Mouse (Mus musculus) limb, embryonic 11.5 days (tissue): Measurements from ENCODE around the gene Ffar1. TPM values are rescaled to one million over a fixed set of nuclear protein-coding genes. Genes with fewer than 3 reads are reported as not detected.

Experiments
- ATAC-seq: fragments of 200-750 bp; cut with Nextera tagmentation; 2 replicates; pipeline ENCODE4 v1.8.0; 2017; ENCODE audit warnings: low read depth; ENCODE audit not compliant: insufficient number of reproducible peaks, low FRiP score, low TSS enrichment
- DNase-seq: peaks from one replicate; pipeline ENCODE4 v3.0.0-alpha.2; 2015; ENCODE audit warnings: low spot score
- H3K27ac ChIP-seq: fragments of 300-500 bp; sonication (generic); replicated peaks from 2 replicates; pipeline ENCODE4 v1.5.1; 2014; ENCODE audit warnings: low read depth, mild to moderate bottlenecking, low read length
- H3K27me3 ChIP-seq: fragments of 300-500 bp; sonication (generic); 2 replicates; pipeline ENCODE4 v1.6.1; 2014; ENCODE audit warnings: mild to moderate bottlenecking, low read length, mixed read lengths; ENCODE audit not compliant: control insufficient read depth, insufficient read depth
- H3K36me3 ChIP-seq: fragments of 300-500 bp; sonication (generic); 2 replicates; pipeline ENCODE4 v1.6.1; 2014; ENCODE audit warnings: mild to moderate bottlenecking, low read length, moderate library complexity, mixed read lengths; ENCODE audit not compliant: control insufficient read depth, insufficient read depth
- H3K4me1 ChIP-seq: fragments of 300-500 bp; sonication (generic); 2 replicates; pipeline ENCODE4 v1.6.1; 2014; ENCODE audit warnings: low read length, mixed read lengths; ENCODE audit not compliant: control insufficient read depth, insufficient read depth
- H3K4me2 ChIP-seq: fragments of 300-500 bp; sonication (generic); 2 replicates; pipeline ENCODE4 v1.6.1; 2014; ENCODE audit warnings: low read depth, mild to moderate bottlenecking, moderate library complexity; ENCODE audit not compliant: severe bottlenecking
- H3K4me3 ChIP-seq: fragments of 300-500 bp; sonication (generic); 2 replicates; pipeline ENCODE4 v1.5.1; 2014; ENCODE audit warnings: low read depth, low read length
- H3K9ac ChIP-seq: fragments of 300-500 bp; sonication (generic); 2 replicates; pipeline ENCODE4 v1.6.1; 2014; ENCODE audit warnings: mild to moderate bottlenecking, low read length
- H3K9me3 ChIP-seq: fragments of 300-500 bp; sonication (generic); 2 replicates; pipeline ENCODE4 v1.6.1; 2016; ENCODE audit warnings: low read length; ENCODE audit not compliant: control insufficient read depth
- WGBS: fragments of 180-500 bp; shearing (Covaris S2); extraction: QIAGEN DNeasy Blood & Tissue Kit; methylation state at CpG from one replicate; pipeline ENCODE4 v1.1.7; 2014; 5-methylcytosine and 5-hydroxymethylcytosine counted together
- polyA plus RNA-seq: library from polyadenylated mRNA; unstranded; fragments of >200 nt; fragmentation: Nextera tagmentation; extraction: Ambion mirVana; gene quantifications from 2 replicates; pipeline ENCODE4 v1.2.1, GENCODE M21; 2014

Ffar1 gene
- polyA plus RNA-seq = not detected in 2 replicates

GRCm38 (mm10) chr7:30861464-30861863 is at the start of gene Ffar1:
Gene Ffar1 (minus strand): TSS chr7:30861564.
- no peaks in the 10 kb centered on the region for H3K36me3 ChIP-seq

DNA sequence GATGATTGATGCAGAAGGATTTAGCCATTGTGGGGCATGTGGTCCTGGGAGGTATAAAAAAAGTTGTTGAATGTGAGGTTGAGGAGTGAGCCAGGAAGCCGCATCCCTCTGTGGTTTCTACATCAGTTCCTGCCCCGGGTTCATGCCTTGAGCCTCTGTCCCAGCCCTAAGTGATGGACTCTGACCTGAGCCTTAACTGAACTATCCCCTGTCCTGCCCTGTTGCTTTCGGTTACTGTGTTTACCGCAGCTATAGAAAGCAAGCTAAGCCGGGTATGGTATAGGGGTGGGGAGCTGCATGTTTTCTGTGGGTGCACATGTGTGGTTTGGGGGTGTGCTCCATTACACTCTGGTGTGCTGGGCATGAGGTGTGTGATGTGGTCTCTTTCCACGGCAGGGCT is 48.4 kb upstream of the Ffar1 start:
- Histone ChIP-seq H3K36me3 (no peaks in the 10 kb centered on the region), H3K9ac (no peak overlapping the region), H3K27me3 (no peaks in the 10 kb centered on the region), H3K4me3 (no peak overlapping the region), H3K27ac (no peak overlapping the region), H3K9me3 (no peaks in the 10 kb centered on the region), H3K4me1 (0 out of 2 replicates have a peak, but pooled peaks cover 3% of the 10 kb centered on the region), H3K4me2 (no peak overlapping the region)
- 74% methylated on average over 6 of the region's 6 CpGs for WGBS
- DNase-seq (no peak), ATAC-seq (no peak)

More at GRCm38 (mm10) chr7:30861464-30861863, at the start of gene Ffar1:
- WGBS = 86% methylated on average over 12 of the region's 12 CpGs
- Histone ChIP-seq H3K27ac (no peak within 1 kb of the TSS), H3K4me3 (no peak within 1 kb of the TSS), H3K4me2 (no peak within 1 kb of the TSS), H3K9me3 (no peaks in the 10 kb centered on the region), H3K9ac (no peak within 1 kb of the TSS), H3K4me1 (no peaks in the 10 kb centered on the region), H3K27me3 (no peaks in the 10 kb centered on the region)
- DNase-seq = no peak
- no peak for ATAC-seq

DNA sequence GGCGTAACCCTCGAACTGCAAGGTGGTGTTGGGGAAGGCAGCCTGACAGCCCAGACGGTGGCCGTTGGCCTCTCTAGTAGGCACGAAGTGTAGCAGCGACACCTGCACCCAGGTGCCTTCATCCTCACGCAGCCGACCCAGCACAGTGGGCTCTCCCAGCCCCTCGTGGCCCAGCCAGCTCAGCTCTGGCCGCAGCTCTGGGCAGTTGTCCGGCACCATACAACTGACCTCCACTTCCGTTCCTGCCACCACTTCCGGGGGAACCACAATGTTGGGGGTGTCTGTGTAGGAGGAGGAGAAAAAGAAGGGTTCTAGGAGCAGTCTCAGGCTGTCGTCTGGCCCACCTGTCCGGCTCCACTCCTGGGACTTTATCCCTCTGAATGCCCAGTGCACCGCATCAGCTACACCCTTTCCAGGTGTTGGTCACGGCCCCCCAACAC is 47.6 kb upstream of the Ffar1 start:
- peak; percentile 33; the same call in 1 of the 2 replicates for ATAC-seq
- H3K9ac ChIP-seq = no peak overlapping the region

GRCm38 (mm10) chr7:30908277-30908991 is 47.1 kb upstream of the Ffar1 start:
- no peak overlapping the region for H3K27ac ChIP-seq
- H3K9me3 ChIP-seq = no peaks in the 10 kb centered on the region
- peak overlapping the region; percentile 47 for H3K4me2 ChIP-seq
- H3K4me3 ChIP-seq = peak overlapping the region; percentile 23
- no peaks in the 10 kb centered on the region for H3K27me3 ChIP-seq
- ATAC-seq (peak; percentile 79), DNase-seq (peak; percentile 76)
- 3% methylated on average over 24 of the region's 26 CpGs for WGBS
- H3K36me3 ChIP-seq = no peaks in the 10 kb centered on the region
- H3K9ac ChIP-seq = no peak overlapping the region
- H3K4me1 ChIP-seq = 0 out of 2 replicates have a peak, but pooled peaks cover 3% of the 10 kb centered on the region

More for the DNA sequence above, 47.6 kb upstream of the Ffar1 start:
- H3K4me2 ChIP-seq = peak overlapping the region; percentile 47
- H3K4me1 ChIP-seq = 0 out of 2 replicates have a peak, but pooled peaks cover 3% of the 10 kb centered on the region
- no peaks in the 10 kb centered on the region for H3K27me3 ChIP-seq
- DNase-seq = no peak
- no peaks in the 10 kb centered on the region for H3K36me3 ChIP-seq
- H3K4me3 ChIP-seq = no peak overlapping the region
- no peak overlapping the region for H3K27ac ChIP-seq
- no peaks in the 10 kb centered on the region for H3K9me3 ChIP-seq
- WGBS = 30% methylated on average over 17 of the region's 17 CpGs

- Histone ChIP-seq H3K27me3 (no peaks in the 10 kb centered on the region), H3K4me1 (0 out of 2 replicates have a peak, but pooled peaks cover 3% of the 10 kb centered on the region), H3K9me3 (no peaks in the 10 kb centered on the region), H3K9ac (no peak overlapping the region), H3K4me3 (no peak overlapping the region), H3K4me2 (no peak overlapping the region), H3K36me3 (no peaks in the 10 kb centered on the region), H3K27ac (no peak overlapping the region)
- DNase-seq = no peak
- no peak for ATAC-seq
- WGBS = 54% methylated on average over 4 of the region's 4 CpGs
These were observed 42.7 kb upstream of the Ffar1 start for GRCm38 (mm10) chr7:30904042-30904441.

DNA sequence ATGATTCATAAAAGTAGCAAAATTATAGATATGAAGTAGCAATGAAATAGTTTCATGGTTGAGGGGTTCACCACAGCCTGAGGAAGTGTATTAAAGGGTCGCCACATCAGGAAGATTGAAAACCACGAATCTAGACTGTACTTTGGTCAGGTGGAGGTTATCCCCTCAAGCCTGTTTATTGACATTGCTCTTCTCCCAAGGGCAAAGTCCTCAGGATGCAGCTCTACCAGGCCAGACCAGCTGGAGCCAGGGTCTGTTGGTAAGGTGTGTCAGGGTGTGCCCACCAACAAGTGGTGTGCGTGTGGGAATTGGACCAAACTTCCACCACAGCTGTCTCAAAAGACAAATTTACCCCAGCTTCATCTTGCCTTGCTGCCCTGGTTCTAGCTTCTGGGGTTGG is 33.9 kb upstream of the Ffar1 start:
- DNase-seq (no peak), ATAC-seq (no peak)
- Histone ChIP-seq H3K4me2 (no peak overlapping the region), H3K4me3 (no peak overlapping the region), H3K9me3 (no peaks in the 10 kb centered on the region), H3K9ac (no peak overlapping the region), H3K27me3 (no peaks in the 10 kb centered on the region), H3K36me3 (no peaks in the 10 kb centered on the region), H3K27ac (no peak overlapping the region), H3K4me1 (no peaks in the 10 kb centered on the region)
- WGBS = 88% methylated on average over 3 of the region's 3 CpGs

GRCm38 (mm10) chr7:30892515-30892914 is 31.2 kb upstream of the Ffar1 start:
- DNase-seq = no peak

DNA sequence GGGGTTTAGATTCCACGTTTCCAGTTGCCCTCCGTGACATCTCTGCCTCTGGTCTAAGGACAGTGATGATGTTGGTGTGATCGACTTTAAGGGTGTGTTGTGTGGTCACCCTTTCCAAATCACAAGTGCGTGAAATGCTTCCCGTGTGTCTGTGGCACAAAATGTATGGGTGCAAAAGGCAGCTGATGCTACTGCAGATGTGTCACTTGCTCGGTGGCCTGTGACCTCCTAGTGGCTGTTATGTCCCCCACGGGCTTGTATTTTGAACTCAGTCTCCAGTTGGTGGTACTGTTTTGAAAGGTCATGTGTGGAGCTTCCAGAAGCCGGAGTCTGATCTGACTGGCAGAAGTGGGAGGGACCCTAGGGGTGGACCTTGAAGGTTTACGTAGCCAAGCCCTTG is 30.4 kb upstream of the Ffar1 start:
- Histone ChIP-seq H3K27me3 (no peaks in the 10 kb centered on the region), H3K36me3 (no peaks in the 10 kb centered on the region), H3K27ac (no peak overlapping the region), H3K4me3 (no peak overlapping the region), H3K9ac (no peak overlapping the region), H3K4me2 (no peak overlapping the region), H3K9me3 (no peaks in the 10 kb centered on the region), H3K4me1 (no peaks in the 10 kb centered on the region)
- DNase-seq (no peak), ATAC-seq (no peak)
- 81% methylated on average over 9 of the region's 9 CpGs for WGBS

More at GRCm38 (mm10) chr7:30892515-30892914, 31.2 kb upstream of the Ffar1 start:
- no peaks in the 10 kb centered on the region for H3K9me3 ChIP-seq
- no peaks in the 10 kb centered on the region for H3K4me1 ChIP-seq
- no peaks in the 10 kb centered on the region for H3K36me3 ChIP-seq
- H3K27ac ChIP-seq = no peak overlapping the region
- ATAC-seq = no peak
- H3K9ac ChIP-seq = no peak overlapping the region
- H3K4me3 ChIP-seq = no peak overlapping the region
- 76% methylated on average over 3 of the region's 3 CpGs for WGBS
- H3K4me2 ChIP-seq = no peak overlapping the region
- H3K27me3 ChIP-seq = no peaks in the 10 kb centered on the region
